Mouse (Mus musculus) CD4-positive, CD25-positive, alpha-beta regulatory T cell, adult 4 months (primary cell): ENCODE results near the gene Adrb1. TPM values are rescaled to one million over a fixed set of nuclear protein-coding genes. Genes with fewer than 3 reads are reported as not detected.
A peak's percentile ranks its signal among the peaks of the same experiment; 100 is the strongest.

ENCODE experiments used
- ATAC-seq: one replicate; pipeline ENCODE4 v1.8.0; 2017
- polyA plus RNA-seq, 2 experiments: library from polyadenylated mRNA; unstranded; fragments of 100-300 nt; shearing (Covaris generic); gene quantifications; one replicate each; pipeline ENCODE4 v1.2.1; 2017

Gene Adrb1
- polyA plus RNA-seq, result not detected

DNA sequence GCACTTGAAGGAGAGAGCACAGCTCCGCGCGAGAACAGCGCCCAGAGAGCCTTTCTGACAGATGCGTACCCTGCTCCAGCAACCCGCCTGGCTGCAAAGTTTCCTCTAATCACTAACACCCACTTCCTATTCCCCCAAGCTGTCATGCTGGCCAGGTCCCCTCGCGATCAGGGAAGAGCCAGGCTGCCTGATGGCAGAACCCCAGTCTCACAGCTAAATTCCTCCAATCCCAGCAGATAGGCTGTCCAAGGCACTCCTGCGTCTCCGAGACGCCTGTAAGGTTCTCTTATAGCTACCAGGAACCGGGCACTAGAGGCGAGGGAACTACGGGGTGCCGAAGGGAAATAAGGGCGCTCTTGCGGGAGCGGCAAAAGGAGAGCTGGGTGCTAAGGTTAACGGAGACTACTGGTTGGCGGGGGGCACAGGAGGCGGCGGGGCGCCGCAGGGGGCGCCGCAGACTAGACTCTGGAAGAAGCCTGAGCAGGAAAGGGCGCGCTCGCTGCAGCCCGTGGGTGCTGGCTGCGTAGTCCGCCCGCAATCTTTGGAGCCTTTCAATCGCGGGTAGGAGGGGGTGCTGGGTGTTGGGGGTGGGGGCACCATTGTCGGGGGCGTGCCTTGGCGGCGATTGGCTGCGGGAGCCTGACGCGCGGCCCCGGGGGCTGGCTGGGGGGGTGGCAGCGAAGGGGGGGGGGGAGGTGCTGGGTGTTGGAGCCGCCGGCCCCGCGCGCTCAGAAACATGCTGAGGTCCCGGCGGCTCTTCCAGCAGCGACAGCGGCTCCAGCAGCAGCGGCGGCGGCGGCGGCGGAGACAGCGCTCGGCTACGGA is at the start of gene Adrb1:
Adrb1 (plus strand) TSS at position 813 of the 825 bp plus-strand sequence.
- no peak for ATAC-seq

DNA sequence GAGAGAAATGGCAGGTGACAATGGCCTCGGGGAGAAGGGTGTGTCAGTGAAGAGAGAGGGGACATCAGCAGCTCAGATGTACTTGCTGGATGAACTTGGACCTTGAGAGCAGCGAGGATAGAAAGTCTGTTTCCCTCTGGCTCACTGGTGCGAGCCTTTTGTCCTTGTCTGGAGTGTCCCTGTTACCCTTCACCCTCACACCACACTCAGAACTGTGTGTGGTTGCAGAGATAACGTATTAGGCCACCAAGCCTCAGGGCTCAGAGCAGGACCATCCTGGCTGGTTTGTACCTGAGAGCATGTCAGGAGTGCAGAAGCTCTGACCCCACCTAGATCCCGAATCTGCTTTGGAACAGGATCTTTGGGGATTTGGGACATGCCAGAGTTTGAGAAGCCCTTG is 46.3 kb upstream of the Adrb1 start:
- no peak for ATAC-seq

DNA sequence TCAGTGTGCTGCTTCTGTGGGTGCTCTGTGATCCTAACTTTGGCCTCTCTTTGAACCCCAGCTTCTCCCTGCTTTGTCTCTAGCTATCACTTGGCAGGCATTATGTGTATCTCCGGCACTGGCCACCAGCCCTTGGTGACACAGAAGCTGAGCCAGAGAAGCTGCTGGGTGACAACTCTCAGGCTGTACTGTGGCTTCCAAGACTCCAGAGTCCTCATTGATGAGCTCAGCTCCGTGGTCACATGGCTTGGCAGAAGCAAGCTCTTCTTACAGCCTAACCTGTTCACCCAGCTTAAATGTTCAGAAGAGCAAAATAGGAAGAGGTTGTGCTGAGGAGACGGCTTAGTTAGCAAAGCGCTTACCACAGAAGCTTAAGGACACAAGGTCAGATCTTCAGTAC is 45.5 kb upstream of the Adrb1 start:
- ATAC-seq, result no peak

DNA sequence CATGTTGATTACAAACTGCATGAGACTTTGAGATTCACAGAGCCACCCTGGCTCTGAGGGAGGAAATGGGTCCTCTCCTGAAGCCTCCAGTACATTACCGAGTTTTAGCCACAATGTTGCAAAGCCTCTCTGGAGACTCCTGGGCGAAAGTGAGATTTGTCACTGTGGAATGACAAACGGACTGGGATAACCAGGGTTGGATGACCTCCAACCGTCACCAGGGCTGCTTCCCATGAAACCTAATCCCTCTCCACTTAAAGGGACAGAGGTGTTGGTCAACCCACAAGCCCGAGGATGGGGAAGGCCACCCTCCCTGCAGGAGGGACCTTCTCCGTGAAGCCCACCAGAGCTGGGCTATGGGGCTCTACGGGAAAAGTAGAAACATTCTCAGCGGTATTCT is 44.4 kb upstream of the Adrb1 start:
- ATAC-seq, result no peak

DNA sequence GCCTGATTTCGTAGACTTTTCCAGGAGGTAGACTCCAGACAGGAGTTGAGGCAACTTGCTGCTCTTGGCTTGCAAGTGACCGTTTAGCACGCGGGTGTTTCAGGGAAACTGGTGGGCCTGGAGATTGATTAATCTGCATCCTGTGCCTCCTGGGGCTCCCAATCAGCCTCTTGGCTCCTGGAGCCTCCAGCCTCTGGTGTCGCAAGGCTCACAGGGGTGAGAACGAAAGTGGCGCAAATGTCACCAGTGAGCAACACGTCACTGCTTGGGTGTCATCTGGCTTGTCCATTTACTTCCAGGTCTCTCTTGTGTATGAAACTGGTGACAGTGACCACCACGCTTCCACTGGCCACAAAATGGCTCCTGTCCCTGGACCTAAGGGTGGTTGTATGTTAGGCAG is 43.5 kb upstream of the Adrb1 start:
- ATAC-seq, result no peak

DNA sequence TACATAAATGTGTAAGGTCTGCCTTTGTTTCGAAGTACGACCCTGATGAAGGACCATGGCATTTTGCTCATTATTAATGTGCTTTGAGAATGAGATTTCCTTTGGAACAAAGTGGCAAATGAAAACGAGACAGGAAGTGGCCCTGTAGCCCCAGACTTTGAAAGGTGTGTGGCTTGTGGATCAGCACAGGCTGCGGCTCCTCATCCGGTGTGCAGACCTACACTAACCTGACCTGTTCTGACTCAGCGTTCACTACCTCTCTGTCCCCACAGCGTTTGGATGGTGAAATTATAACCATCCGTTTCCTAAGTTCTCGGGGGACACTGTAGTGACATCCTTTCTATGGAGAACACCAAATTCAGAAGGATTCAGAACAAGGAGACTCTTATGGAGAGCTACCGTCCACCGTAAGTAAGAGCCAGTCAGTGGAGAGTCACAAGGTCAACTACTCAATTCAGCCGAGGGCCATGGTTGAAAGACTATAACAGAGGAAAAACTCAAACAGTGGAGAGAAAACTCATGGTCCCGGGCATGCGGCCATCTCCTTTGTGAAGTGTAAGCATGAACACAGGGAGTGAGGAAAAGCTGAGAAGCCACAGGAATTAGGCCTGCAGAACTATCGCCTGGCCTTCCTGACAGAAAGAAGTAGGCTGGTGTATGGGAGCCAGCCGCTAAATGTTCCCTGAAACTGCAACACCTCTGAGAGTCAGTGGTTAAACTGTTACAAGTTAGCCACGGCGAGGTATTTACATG is 42.6 kb upstream of the Adrb1 start:
- peak; percentile 18 for ATAC-seq

DNA sequence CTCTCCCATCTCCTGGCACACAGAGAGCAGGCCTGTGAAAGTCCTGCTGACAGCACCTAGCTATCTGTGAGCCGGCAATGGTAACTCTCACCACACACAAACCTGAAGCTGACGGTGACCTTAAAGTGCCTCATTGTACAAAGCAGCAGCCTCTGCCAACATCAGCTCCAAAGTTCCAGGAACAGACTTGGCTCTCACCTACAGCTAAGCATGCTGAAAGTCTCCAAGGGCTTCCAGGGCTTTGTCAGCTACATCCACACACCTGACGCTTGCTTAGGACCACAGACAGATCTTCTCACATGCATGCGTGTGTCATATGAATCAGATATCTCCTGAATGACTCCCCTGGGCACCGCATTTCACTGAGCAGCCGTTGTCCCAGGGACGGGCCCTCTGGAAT is 42.0 kb upstream of the Adrb1 start:
- no peak for ATAC-seq

DNA sequence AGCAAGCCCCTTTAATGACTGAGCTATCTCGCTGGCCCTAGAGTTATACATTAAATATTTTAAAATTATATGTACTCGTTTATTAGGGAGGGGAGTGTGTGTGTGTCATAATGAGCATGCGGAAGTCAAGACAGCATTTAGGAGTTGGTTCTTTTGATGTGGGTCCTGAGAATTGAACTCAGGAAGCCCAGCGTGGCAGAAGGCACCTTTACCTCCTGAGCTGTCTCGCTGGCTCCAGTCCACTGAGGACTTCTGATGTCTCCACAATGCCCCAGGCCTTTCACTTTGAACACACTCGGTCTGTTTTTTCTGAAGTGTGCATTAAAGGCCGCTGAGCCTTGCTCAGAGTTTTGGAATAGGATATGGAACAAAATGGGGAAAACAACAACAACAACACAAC is 39.7 kb upstream of the Adrb1 start:
- peak; percentile 49 for ATAC-seq

DNA sequence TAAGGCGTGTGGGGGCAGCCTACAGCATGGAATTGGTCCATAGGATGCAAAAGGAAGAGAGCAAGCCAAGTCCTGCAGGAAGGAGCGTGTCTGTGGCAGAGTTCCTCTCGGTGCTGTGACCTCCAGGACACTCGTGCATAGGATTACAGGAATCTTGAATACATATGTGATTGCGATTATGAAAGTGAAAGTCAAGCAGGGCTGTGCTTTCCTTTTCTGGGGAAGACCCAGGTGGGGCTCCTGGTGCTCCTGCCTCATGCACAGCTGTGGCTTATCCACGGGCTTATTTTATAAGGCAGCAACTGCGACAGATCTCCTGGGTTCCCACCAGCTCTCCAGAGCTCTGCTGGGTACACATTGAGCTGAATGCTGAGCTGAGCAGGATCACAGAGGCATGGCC is 39.2 kb upstream of the Adrb1 start:
- peak; percentile 72 for ATAC-seq

DNA sequence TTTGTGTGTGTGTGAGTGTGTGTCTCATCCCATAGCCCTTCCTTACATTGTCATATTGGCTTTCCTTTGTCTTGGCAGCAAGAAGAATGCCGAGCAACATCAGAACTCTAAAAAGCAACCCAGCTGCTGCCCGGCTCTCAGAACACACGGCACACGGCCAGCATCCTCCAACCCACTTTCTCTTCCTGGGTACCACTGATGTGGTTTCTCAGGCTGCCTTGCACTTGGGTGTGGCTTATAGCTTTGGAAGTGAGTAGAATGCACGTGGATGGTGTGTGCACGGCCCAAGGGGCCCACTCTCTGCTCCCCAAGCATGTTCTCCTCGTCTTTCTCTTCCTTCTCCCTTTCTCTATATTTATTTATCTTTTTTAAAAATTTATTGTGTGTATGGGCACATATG is 36.5 kb upstream of the Adrb1 start:
- peak; percentile 40 for ATAC-seq

DNA sequence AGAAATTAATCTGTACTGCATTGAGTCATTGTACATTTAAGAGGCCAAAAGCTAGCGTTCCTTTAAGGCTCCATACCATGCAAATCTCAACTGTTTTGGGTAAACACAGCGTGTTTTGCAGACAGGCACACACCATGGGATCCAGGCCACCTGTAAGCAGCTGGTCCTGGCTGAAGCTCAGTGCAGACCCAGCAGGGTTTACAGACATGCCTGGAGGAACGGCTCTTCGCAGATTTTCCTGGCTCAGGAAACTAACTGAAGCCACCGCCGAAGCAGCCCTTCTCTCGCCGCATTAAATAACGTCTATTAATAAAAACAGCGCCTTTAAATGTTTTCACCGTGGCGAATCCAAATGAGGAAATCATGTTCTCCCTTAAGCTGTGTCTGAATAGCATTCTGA is 35.8 kb upstream of the Adrb1 start:
- no peak for ATAC-seq

DNA sequence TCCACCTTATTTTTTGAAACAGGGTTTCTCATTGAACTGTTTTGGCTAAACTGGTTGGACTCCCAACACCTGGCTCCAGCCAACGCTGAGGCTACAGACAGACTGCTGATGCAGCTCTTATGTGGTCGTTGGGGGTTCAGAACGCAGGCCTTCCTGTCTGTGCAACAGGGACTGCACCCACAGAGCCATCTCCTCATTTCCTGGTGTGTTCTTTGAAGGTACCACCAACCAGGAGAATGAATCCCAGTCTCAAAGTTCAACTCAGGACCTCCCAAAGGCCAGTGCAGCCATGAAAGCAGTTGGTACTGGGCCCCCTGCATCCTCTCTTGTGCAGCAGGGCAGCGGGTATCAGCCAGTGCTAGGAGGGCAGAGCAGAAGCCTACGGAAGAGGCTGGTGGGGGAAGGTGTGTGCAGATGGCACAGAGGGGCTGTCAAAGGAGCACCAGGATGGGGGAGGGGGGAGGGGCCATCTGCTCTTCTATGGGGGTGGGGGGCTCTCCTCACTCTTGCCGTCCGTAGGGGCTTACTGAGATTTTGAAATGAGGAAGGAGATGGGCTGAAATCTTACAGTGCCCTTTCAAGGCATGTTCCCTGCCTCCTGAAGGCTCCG is 34.9 kb upstream of the Adrb1 start:
- no peak for ATAC-seq

DNA sequence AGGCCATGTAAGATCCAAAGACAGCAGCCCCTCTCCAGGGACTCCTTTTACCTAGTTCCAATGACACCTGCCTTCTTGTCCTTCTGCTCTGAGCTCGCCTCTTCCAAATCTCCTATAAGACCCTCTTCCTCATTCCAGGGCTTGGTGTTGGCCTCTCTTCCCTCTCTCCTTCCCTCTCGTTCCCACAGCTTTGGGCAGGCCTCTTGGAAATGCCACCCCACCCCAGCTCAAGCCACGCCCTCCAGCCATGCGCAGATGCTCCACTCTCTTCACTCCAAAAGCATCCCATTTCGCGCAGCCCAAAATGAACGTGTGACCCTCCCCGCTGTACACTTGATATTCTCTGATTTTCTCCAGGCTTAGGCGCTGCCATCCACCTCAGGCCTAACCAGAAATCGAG is 34.3 kb upstream of the Adrb1 start:
- no peak for ATAC-seq

DNA sequence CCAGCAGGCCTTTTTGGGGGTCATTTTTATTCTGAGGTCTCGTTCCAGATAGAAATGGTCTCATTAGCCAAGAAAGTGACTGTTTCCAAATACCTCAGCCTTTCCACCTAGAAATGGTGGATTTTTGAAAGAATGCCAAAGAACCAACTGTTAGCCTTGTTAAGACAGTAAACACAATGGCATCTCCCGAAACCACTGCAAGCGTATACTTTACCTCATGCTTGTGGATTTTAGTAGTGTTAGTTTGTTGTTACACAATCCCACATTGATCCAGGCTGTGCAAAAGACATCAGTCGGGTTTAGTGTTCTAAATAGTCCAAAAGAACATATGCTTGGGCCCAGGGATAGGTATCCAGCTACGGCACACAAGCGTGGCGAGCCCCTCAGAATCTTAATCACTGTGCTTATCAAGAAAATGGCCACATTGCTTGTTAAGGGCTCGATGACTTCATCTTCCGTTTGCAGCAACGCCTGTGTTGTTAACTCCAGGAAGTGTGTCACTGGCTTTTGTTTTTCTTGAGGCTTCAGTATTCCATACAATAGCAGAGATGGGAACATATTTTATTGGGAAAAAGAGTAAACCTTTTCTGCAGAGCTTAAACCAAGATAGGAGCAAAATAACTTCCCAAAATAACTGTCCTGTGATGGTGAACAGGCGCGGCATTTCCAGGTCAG is 33.2 kb upstream of the Adrb1 start:
- ATAC-seq, result no peak

DNA sequence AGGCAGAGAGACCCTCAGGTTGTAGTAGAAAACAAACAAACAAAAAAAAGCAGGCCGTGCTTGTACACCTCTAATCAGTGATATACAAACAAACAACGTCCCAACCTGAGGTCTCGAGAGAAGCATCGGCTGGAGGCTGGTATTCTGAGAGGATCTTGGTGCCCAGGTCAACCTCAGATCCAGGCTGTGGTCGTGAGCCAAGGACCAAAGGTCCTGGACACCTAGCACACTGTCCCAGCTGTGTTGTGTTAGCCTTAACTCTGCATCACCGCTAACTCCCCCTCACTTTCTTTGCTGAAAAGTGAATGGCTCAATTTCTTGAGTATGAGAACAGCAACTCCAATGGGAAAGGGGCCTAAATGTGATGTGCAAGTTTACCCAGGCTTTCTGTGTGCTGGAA is 32.5 kb upstream of the Adrb1 start:
- no peak for ATAC-seq

DNA sequence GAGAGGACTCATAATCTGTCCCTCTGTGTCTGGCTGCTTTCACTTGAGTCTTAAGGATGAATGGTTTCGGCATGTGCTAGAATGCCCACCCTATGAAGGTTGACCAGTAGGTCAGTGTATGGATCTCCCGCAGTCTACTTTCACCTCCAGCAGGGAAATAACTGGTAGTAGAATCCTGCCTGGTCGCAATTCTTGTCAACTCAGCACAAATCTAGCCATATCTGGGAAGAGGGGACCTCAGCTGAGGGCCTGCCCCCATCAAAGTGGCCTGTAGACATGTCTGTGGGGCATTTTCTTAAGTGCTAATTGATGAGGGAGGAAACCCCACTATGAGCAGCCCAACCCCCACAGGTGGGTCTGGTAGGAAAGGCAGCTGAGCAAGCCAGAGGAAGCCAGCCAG is 30.9 kb upstream of the Adrb1 start:
- ATAC-seq, result no peak

DNA sequence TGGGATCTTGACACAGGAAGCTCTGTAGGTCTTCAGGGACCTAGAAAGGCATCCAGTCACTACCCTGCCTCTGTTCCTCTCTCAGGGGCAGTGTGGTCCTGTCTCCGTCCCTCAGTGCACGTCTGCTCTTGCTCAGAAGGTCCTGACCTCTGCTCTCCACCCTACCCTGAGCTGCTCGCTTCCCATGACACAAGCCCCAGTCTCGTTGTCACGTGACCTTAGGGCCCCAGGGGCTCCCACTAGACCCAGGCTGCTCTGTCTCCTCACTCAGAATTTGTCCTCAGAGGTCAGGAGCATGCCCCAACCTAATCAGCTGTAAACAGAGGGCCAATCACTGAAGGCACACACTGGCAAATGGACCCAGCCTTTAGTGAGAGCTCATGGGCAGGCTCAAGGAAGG is 29.5 kb upstream of the Adrb1 start:
- no peak for ATAC-seq

DNA sequence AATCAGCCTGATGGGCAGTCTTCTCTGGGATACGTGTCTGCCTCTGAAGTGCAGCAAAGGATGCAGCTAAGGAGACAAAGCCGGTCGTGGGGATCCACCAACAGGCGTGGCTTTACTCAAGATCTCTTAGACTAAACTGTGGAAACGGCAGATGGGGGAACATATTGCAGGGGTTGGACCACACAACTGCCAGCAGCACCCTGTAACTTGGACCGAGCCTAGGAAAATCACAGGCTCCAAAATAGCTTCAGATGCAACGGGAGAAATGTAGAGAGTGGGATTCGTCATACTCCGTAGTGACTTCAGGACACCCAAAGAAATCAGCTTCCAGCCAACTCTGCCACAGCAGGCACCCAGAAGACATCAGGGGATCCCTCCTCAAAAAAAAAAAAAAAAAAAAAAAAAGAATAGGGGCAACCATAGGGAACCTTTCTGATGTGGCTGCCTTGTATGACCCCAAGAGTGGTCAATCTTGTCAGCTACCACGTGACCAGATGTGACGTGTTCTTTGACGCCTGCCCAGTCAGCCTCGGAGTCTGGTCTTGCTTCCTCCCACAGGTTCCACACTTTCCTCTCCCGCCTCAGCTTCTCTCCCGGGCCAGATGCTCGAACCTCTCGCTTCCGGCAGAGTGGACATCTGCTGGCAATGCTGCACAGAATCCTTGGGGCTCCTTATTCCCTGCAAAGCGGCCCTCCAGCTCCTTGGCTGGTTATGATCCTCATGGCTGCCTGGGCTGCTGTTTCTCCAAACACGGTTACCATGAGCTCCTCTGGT is 24.4 kb upstream of the Adrb1 start:
- ATAC-seq, result no peak

DNA sequence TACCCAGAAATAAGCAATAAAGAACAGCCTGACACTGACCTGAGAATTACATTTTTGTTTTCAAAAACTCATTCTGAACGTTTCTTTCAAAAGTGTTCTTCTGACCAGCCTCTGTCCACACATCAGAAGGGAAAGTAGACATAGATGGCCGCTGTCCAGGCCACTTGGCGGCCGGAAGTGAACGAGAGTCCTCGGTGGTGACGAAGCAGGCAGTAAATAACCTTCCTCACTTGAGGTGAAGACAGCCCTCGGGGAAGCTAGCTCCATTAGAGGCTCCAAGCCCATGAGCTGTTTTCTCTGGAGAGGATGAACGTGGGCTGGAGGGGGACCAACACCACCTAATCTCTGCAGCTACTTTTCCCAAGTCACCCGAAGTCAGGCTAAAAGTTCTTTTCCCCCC is 21.2 kb upstream of the Adrb1 start:
- ATAC-seq, result no peak

DNA sequence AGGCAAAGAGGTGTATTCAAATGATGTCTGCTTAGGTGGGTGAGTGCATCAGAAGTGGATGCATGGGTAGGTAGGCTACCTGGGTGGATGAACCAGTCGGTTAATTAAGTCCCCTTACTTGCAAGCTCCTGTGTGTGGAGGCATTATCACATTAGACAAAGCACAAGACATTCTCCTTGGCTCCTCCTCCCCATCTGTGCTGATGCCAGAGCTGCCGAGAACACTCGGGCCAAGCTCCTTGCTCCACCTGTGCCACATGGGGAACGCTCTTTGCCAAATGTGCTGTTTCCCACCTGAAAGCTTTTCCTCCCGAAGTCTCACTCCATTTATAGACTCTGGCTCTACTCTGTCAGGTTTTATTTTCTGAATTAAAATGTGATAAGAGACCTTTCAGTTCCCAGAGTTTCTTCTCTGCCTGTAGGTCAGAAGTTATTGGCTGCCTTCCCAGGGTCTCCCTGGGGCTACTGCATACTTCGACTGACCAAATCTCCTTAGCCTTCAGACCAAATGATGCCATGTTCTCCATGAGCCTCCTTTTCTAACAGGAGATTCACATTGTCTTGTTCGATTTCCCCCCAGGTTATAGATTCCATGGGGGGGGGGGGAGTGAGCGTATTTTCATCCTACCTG is 20.5 kb upstream of the Adrb1 start:
- no peak for ATAC-seq

DNA sequence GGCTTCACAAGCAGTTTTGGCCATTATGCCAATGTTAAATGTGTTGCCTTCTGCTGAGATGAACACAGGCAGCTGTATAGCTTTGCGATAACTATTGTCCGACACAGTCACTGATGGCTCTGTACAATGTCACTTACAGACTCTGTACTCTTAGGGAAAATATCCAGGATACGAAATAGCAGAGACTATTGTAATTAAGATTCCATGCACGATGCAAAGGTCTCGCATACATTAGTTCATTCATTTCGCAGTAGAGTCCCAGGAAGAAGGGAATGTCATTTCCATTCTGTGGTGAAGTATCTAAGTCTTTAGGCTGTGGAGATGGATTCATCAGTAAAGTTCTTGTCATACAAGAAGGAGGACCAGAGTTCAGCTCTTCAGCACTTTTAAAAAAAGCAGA is 20.0 kb upstream of the Adrb1 start:
- ATAC-seq, result no peak
